Mouse (Mus musculus): ENCODE results near the gene Olfr585. TPM values are rescaled to one million over a fixed set of nuclear protein-coding genes. Genes with fewer than 3 reads are reported as not detected.

Gene Olfr585
- polyA plus RNA-seq (2014; fragmentation: Nextera tagmentation; extraction: Ambion mirVana): not detected in 2 replicates

DNA sequence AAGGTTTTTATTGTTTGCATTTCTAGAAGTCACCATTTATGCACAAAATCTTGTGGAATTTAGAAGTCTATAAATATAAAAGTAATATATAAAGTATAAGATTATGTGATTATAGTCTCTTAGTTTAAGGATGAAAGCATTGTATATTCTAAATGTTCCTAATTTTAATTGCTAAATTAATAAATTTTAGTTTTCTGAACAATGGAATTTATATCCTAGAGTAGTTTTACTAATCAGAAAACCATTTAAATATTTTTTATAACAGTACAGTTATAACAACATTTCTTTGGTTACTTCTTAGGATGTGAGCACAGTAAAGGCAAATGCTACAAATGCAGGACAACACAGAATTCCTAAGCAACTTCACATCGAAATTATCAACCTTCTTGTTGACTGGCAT, at the start of gene Olfr585:
Olfr585 (plus strand) TSS at position 301 of the 400 bp plus-strand sequence.
- Histone ChIP-seq H3K27me3 (replicated peaks; ENCODE audit: control insufficient read depth, insufficient read depth, low read length) (no peaks in the 10 kb centered on the region), H3K4me2 (ENCODE audit: low read depth, low read length) (no peak within 1 kb of the TSS), H3K4me3 (ENCODE audit: low read depth, low read length) (no peak within 1 kb of the TSS), H3K36me3 (ENCODE audit: control insufficient read depth, insufficient read depth, low read length) (no peaks in the 10 kb centered on the region), H3K4me1 (ENCODE audit: control insufficient read depth, insufficient read depth, low read length) (no peaks in the 10 kb centered on the region), H3K9ac (ENCODE audit: low read depth, low read length) (no peak within 1 kb of the TSS), H3K9me3 (ENCODE audit: control insufficient read depth, low read length) (0 out of 2 replicates have a peak, but pooled peaks cover 2% of the 10 kb centered on the region), H3K27ac (replicated peaks; ENCODE audit: low read depth, low read length) (no peak within 1 kb of the TSS)
- no peak for DNase-seq (ENCODE audit: low spot score)
- 79% methylated on average over 1 of the region's 1 CpGs for WGBS
- ATAC-seq (ENCODE audit: low read depth): no peak

DNA sequence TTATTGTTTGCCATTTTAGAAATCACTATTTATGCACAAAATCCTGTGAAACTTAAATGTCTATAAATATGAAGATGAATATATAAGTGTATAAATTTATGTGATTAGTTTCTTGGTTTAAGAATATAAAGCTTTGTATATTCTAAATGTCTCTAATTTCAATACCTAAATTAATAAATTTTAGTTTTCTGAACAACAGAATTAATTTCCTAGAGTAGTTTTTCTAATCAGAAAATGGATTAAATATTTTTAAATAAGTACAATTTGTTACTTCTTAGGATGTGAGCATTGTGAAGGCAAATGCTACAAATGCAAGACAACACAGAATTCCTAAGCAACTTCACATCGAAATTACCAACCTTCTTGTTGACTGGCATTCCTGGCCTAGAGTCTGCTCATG, 46.5 kb upstream of the Olfr585 start, which contains the start of gene Olfr583:
Olfr583 (plus strand) TSS at position 301 of the 400 bp plus-strand sequence.
- H3K27ac ChIP-seq (replicated peaks; ENCODE audit: low read depth, low read length): no peak within 1 kb of the TSS
- DNase-seq (ENCODE audit: low spot score) (no peak), ATAC-seq (ENCODE audit: low read depth) (no peak)
- H3K4me3 ChIP-seq (ENCODE audit: low read depth, low read length): no peak within 1 kb of the TSS
- H3K4me2 ChIP-seq (ENCODE audit: low read depth, low read length): no peak within 1 kb of the TSS
- WGBS: 71% methylated on average over 1 of the region's 1 CpGs
- no peaks in the 10 kb centered on the region for H3K4me1 ChIP-seq (ENCODE audit: control insufficient read depth, insufficient read depth, low read length)
- H3K36me3 ChIP-seq (ENCODE audit: control insufficient read depth, insufficient read depth, low read length): no peaks in the 10 kb centered on the region
- no peaks in the 10 kb centered on the region for H3K27me3 ChIP-seq (replicated peaks; ENCODE audit: control insufficient read depth, insufficient read depth, low read length)
- no peak within 1 kb of the TSS for H3K9ac ChIP-seq (ENCODE audit: low read depth, low read length)
- no peaks in the 10 kb centered on the region for H3K9me3 ChIP-seq (ENCODE audit: control insufficient read depth, low read length)

DNA sequence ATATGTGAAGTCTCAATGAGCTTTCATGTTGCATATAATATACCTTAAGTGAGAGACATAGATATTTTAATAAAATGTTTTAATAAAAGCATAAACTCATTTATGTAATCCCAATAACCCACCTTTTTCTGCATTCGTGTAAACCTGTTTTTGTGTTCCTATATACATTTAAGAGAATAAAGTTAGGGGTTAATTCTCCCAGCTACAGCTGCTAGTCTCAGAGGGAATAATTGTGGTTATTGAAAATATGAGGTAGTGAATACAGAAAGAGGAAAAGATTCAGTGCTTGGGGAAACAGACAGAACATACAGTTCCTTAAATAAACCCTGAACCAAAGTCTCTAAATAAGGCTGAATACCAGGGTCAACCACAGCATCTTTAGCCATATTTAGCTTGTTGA, 15.9 kb upstream of the Olfr585 start, which contains the start of gene Olfr584:
Olfr584 (plus strand) TSS at position 301 of the 400 bp plus-strand sequence.
- Histone ChIP-seq H3K4me1 (ENCODE audit: control insufficient read depth, insufficient read depth, low read length) (no peaks in the 10 kb centered on the region), H3K4me3 (ENCODE audit: low read depth, low read length) (no peak within 1 kb of the TSS), H3K27me3 (replicated peaks; ENCODE audit: control insufficient read depth, insufficient read depth, low read length) (no peaks in the 10 kb centered on the region), H3K27ac (replicated peaks; ENCODE audit: low read depth, low read length) (no peak within 1 kb of the TSS), H3K36me3 (ENCODE audit: control insufficient read depth, insufficient read depth, low read length) (no peaks in the 10 kb centered on the region), H3K9ac (ENCODE audit: low read depth, low read length) (no peak within 1 kb of the TSS), H3K9me3 (ENCODE audit: control insufficient read depth, low read length) (peaks cover 4% of the 10 kb centered on the region; the same call in 1 of the 2 replicates), H3K4me2 (ENCODE audit: low read depth, low read length) (no peak within 1 kb of the TSS)
- 75% methylated on average over 1 of the region's 1 CpGs for WGBS
- ATAC-seq (ENCODE audit: low read depth) (no peak), DNase-seq (ENCODE audit: low spot score) (no peak)

DNA sequence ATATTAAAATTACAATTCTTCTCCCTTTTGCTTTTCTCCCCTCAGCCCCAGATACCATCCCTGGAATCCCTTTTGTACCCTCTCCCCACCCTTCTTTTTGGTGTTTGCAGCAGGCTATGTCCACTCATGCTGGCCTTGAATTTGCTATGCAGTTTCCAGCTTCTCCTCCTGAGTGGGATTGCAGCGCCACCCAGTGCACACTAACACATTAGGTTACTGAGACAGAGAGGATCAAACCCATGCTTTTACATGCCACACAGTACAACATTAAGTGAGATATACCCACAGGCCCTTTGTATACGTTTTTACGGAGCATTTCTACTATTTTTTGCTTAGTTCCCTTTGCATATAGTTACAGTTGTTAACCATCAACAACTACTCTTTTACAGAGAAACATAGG, 21.9 kb downstream of the Olfr585 start:
- 51% methylated on average over 3 of the region's 3 CpGs for WGBS
- no peaks in the 10 kb centered on the region for H3K9me3 ChIP-seq (ENCODE audit: control insufficient read depth, low read length)
- H3K4me3 ChIP-seq (ENCODE audit: low read depth, low read length): no peak overlapping the region
- no peak overlapping the region for H3K9ac ChIP-seq (ENCODE audit: low read depth, low read length)
- H3K36me3 ChIP-seq (ENCODE audit: control insufficient read depth, insufficient read depth, low read length): no peaks in the 10 kb centered on the region
- H3K27me3 ChIP-seq (replicated peaks; ENCODE audit: control insufficient read depth, insufficient read depth, low read length): no peaks in the 10 kb centered on the region
- no peak overlapping the region for H3K4me2 ChIP-seq (ENCODE audit: low read depth, low read length)
- ATAC-seq (ENCODE audit: low read depth) (no peak), DNase-seq (ENCODE audit: low spot score) (no peak)
- H3K4me1 ChIP-seq (ENCODE audit: control insufficient read depth, insufficient read depth, low read length): no peaks in the 10 kb centered on the region
- H3K27ac ChIP-seq (replicated peaks; ENCODE audit: low read depth, low read length): no peak overlapping the region

DNA sequence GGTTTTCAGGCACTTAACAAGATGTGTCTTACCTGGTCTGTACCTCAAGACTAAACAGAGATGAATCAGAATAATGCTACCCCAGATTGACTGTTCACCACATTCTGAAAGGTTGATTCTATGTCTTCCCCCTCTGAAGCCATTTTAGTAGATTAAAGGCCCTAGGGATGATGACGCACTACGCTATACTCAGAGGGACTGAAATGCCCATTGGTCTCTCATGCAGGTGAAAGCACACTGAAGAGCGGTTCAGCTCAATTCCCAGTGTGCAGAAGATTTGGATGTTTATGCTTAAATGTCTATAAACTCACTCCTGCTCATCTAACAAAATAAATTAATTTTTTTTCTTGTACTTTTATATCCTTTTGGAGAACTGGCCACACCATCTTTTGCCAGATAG, 28.0 kb downstream of the Olfr585 start, which contains the start of gene Olfr586:
Olfr586 (minus strand) TSS at position 101 of the 400 bp plus-strand sequence.
- no peak within 1 kb of the TSS for H3K4me3 ChIP-seq (ENCODE audit: low read depth, low read length)
- 85% methylated on average over 3 of the region's 3 CpGs for WGBS
- no peak for ATAC-seq (ENCODE audit: low read depth)
- no peaks in the 10 kb centered on the region for H3K4me1 ChIP-seq (ENCODE audit: control insufficient read depth, insufficient read depth, low read length)
- no peaks in the 10 kb centered on the region for H3K27me3 ChIP-seq (replicated peaks; ENCODE audit: control insufficient read depth, insufficient read depth, low read length)
- no peak within 1 kb of the TSS for H3K4me2 ChIP-seq (ENCODE audit: low read depth, low read length)
- H3K27ac ChIP-seq (replicated peaks; ENCODE audit: low read depth, low read length): no peak within 1 kb of the TSS
- H3K9me3 ChIP-seq (ENCODE audit: control insufficient read depth, low read length): no peaks in the 10 kb centered on the region
- no peaks in the 10 kb centered on the region for H3K36me3 ChIP-seq (ENCODE audit: control insufficient read depth, insufficient read depth, low read length)
- DNase-seq (ENCODE audit: low spot score): no peak
- no peak within 1 kb of the TSS for H3K9ac ChIP-seq (ENCODE audit: low read depth, low read length)

DNA sequence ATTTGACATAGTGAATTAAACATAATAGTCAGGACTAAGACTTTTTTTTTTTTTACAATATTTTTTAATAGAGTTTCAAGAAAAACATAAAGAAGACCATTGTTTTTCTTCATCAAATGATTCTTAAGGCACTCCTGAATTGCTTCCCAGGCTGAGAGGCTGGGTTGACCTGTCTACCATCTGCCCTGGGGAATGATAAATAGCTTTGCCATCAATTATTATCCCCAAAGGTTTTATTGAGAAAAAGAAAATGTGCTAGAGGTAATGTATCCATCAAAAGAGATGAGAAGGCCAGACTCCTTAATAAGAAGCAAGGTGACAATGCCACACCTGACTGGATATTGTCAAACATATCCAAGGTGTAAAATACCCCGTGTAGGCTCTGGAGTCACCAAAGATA, 43.1 kb downstream of the Olfr585 start, which contains the start of gene Olfr588-ps1:
Olfr588-ps1 (plus strand) TSS at position 301 of the 400 bp plus-strand sequence.
- ATAC-seq (ENCODE audit: low read depth) (no peak), DNase-seq (ENCODE audit: low spot score) (no peak)
- H3K4me1 ChIP-seq (ENCODE audit: control insufficient read depth, insufficient read depth, low read length): no peaks in the 10 kb centered on the region
- H3K27me3 ChIP-seq (replicated peaks; ENCODE audit: control insufficient read depth, insufficient read depth, low read length): no peaks in the 10 kb centered on the region
- no peaks in the 10 kb centered on the region for H3K9me3 ChIP-seq (ENCODE audit: control insufficient read depth, low read length)
- no peaks in the 10 kb centered on the region for H3K36me3 ChIP-seq (ENCODE audit: control insufficient read depth, insufficient read depth, low read length)
- no peak within 1 kb of the TSS for H3K27ac ChIP-seq (replicated peaks; ENCODE audit: low read depth, low read length)
- no peak within 1 kb of the TSS for H3K4me3 ChIP-seq (ENCODE audit: low read depth, low read length)
- no peak within 1 kb of the TSS for H3K9ac ChIP-seq (ENCODE audit: low read depth, low read length)
- 79% methylated on average over 1 of the region's 1 CpGs for WGBS
- H3K4me2 ChIP-seq (ENCODE audit: low read depth, low read length): no peak within 1 kb of the TSS

Other genes starting within 250 kb of the Olfr585 start
- gene Olfr566, start 239.0 kb upstream of the Olfr585 start, polyA plus RNA-seq (2014; fragmentation: Nextera tagmentation; extraction: Ambion mirVana): 0.14 TPM in 1 of 2 replicates, not detected in the other
- gene Olfr568, start 220.6 kb upstream of the Olfr585 start, polyA plus RNA-seq (2014; fragmentation: Nextera tagmentation; extraction: Ambion mirVana): not detected in 2 replicates
- not detected in 2 replicates for gene Olfr569, start 206.8 kb upstream of the Olfr585 start, polyA plus RNA-seq (2014; fragmentation: Nextera tagmentation; extraction: Ambion mirVana)
- gene Olfr570, start 203.1 kb upstream of the Olfr585 start, polyA plus RNA-seq (2014; fragmentation: Nextera tagmentation; extraction: Ambion mirVana): not detected in 2 replicates
- 0.06 and 0.08 TPM in 2 replicates for gene Olfr571, start 180.2 kb upstream of the Olfr585 start, polyA plus RNA-seq (2014; fragmentation: Nextera tagmentation; extraction: Ambion mirVana)
- gene Olfr572, start 173.3 kb upstream of the Olfr585 start, polyA plus RNA-seq (2014; fragmentation: Nextera tagmentation; extraction: Ambion mirVana): not detected in 2 replicates
- not detected in 2 replicates for gene Olfr573-ps1, start 155.1 kb upstream of the Olfr585 start, polyA plus RNA-seq (2014; fragmentation: Nextera tagmentation; extraction: Ambion mirVana)
- gene Olfr574, start 149.3 kb upstream of the Olfr585 start, polyA plus RNA-seq (2014; fragmentation: Nextera tagmentation; extraction: Ambion mirVana): not detected in 2 replicates
- not detected in 2 replicates for gene Olfr575, start 138.9 kb upstream of the Olfr585 start, polyA plus RNA-seq (2014; fragmentation: Nextera tagmentation; extraction: Ambion mirVana)
- not detected in 2 replicates for gene Olfr576, start 135.1 kb upstream of the Olfr585 start, polyA plus RNA-seq (2014; fragmentation: Nextera tagmentation; extraction: Ambion mirVana)
- not detected in 2 replicates for gene Olfr577, start 121.8 kb upstream of the Olfr585 start, polyA plus RNA-seq (2014; fragmentation: Nextera tagmentation; extraction: Ambion mirVana)
- gene Olfr578, start 108.4 kb upstream of the Olfr585 start, polyA plus RNA-seq (2014; fragmentation: Nextera tagmentation; extraction: Ambion mirVana): 0.08 and 0.31 TPM in 2 replicates
- gene Olfr582, start 59.7 kb upstream of the Olfr585 start, polyA plus RNA-seq (2014; fragmentation: Nextera tagmentation; extraction: Ambion mirVana): not detected in 2 replicates
- gene Olfr583, start 46.4 kb upstream of the Olfr585 start, polyA plus RNA-seq (2014; fragmentation: Nextera tagmentation; extraction: Ambion mirVana): not detected in 2 replicates
- 0.24 TPM in 1 of 2 replicates, not detected in the other for gene Olfr584, start 15.8 kb upstream of the Olfr585 start, polyA plus RNA-seq (2014; fragmentation: Nextera tagmentation; extraction: Ambion mirVana)
- not detected in 2 replicates for gene Olfr586, start 27.9 kb downstream of the Olfr585 start, polyA plus RNA-seq (2014; fragmentation: Nextera tagmentation; extraction: Ambion mirVana)
- gene Olfr588-ps1, start 43.2 kb downstream of the Olfr585 start, polyA plus RNA-seq (2014; fragmentation: Nextera tagmentation; extraction: Ambion mirVana): not detected in 2 replicates
- gene Olfr589, start 58.6 kb downstream of the Olfr585 start, polyA plus RNA-seq (2014; fragmentation: Nextera tagmentation; extraction: Ambion mirVana): not detected in 2 replicates
- gene Olfr591, start 80.6 kb downstream of the Olfr585 start, polyA plus RNA-seq (2014; fragmentation: Nextera tagmentation; extraction: Ambion mirVana): 0.33 TPM in 1 of 2 replicates, not detected in the other
- not detected in 2 replicates for gene Olfr592, start 87.1 kb downstream of the Olfr585 start, polyA plus RNA-seq (2014; fragmentation: Nextera tagmentation; extraction: Ambion mirVana)
- gene Olfr593, start 114.1 kb downstream of the Olfr585 start, polyA plus RNA-seq (2014; fragmentation: Nextera tagmentation; extraction: Ambion mirVana): not detected in 2 replicates
- not detected in 2 replicates for gene Olfr594, start 119.3 kb downstream of the Olfr585 start, polyA plus RNA-seq (2014; fragmentation: Nextera tagmentation; extraction: Ambion mirVana)
- gene Usp17ld, start 154.8 kb downstream of the Olfr585 start, polyA plus RNA-seq (2014; fragmentation: Nextera tagmentation; extraction: Ambion mirVana): not detected in 2 replicates
- not detected in 2 replicates for gene Olfr596, start 207.9 kb downstream of the Olfr585 start, polyA plus RNA-seq (2014; fragmentation: Nextera tagmentation; extraction: Ambion mirVana)
- gene Olfr597, start 218.6 kb downstream of the Olfr585 start, polyA plus RNA-seq (2014; fragmentation: Nextera tagmentation; extraction: Ambion mirVana): not detected in 2 replicates
- not detected in 2 replicates for gene Olfr598, start 225.8 kb downstream of the Olfr585 start, polyA plus RNA-seq (2014; fragmentation: Nextera tagmentation; extraction: Ambion mirVana)
- gene Olfr599, start 238.2 kb downstream of the Olfr585 start, polyA plus RNA-seq (2014; fragmentation: Nextera tagmentation; extraction: Ambion mirVana): not detected in 2 replicates

All from embryonic facial prominence, embryonic 14.5 days (tissue).